Mouse (Mus musculus) spleen, adult 2 months (tissue): ENCODE measurements around the gene Gse1. TPM values are rescaled to one million over a fixed set of nuclear protein-coding genes. Genes with fewer than 3 reads are reported as not detected.

ENCODE experiments used
- DNase-seq, 2 experiments: peaks; one replicate each; pipeline versions ENCODE4 v3.0.0 to v3.0.0-alpha.2; 2012 to 2021; ENCODE audit warnings: low spot score in 2 of 2, low read depth in 1 of 2
- H3K27ac ChIP-seq: fragments of 200-500 bp; 2 replicates; pipeline ENCODE4 v1.5.1; 2012; ENCODE audit warnings: low read length, inconsistent platforms; ENCODE audit not compliant: insufficient read depth
- H3K27me3 ChIP-seq: fragments of 200-500 bp; 2 replicates; pipeline ENCODE4 v1.6.1; 2012; ENCODE audit warnings: mild to moderate bottlenecking, moderate library complexity, low read length, inconsistent platforms; ENCODE audit not compliant: control insufficient read depth, insufficient read depth
- H3K36me3 ChIP-seq: fragments of 200-500 bp; 2 replicates; pipeline ENCODE4 v1.6.1; 2012; ENCODE audit warnings: mild to moderate bottlenecking, low read length, inconsistent platforms; ENCODE audit not compliant: control insufficient read depth, insufficient read depth
- H3K4me1 ChIP-seq: fragments of 200-500 bp; 2 replicates; pipeline ENCODE4 v1.6.1; 2011; ENCODE audit warnings: inconsistent platforms; ENCODE audit not compliant: control insufficient read depth, insufficient read depth, insufficient read length
- H3K4me3 ChIP-seq: fragments of 200-500 bp; 2 replicates; pipeline ENCODE4 v1.5.1; 2011; ENCODE audit warnings: mild to moderate bottlenecking, inconsistent platforms; ENCODE audit not compliant: insufficient read depth, insufficient read length; ENCODE audit errors: extremely low read depth
- CTCF ChIP-seq: fragments of 200-500 bp; IDR thresholded peaks from 2 replicates; pipeline ENCODE4 v1.5.1; 2011; ENCODE audit warnings: mild to moderate bottlenecking, inconsistent platforms; ENCODE audit not compliant: insufficient read depth, insufficient read length, insufficient replicate concordance; ENCODE audit errors: extremely low read depth
- POLR2A ChIP-seq: fragments of 200-500 bp; IDR thresholded peaks from 2 replicates; pipeline ENCODE4 v1.6.1; 2011; ENCODE audit warnings: low read depth, low read length, inconsistent platforms
- WGBS: fragments of 180-500 bp; shearing (Covaris S2); methylation state at CpG from one replicate; pipeline ENCODE4 v1.1.7; 2018; 5-methylcytosine and 5-hydroxymethylcytosine counted together
- polyA plus RNA-seq: library from polyadenylated mRNA; depleted of rRNA; stranded (reverse); fragments of >200 nt; gene quantifications from 2 replicates; pipeline ENCODE4 v1.2.3, GENCODE M21; 2012

Gse1 gene
- polyA plus RNA-seq, 1 experiment, result 39.2 TPM

DNA sequence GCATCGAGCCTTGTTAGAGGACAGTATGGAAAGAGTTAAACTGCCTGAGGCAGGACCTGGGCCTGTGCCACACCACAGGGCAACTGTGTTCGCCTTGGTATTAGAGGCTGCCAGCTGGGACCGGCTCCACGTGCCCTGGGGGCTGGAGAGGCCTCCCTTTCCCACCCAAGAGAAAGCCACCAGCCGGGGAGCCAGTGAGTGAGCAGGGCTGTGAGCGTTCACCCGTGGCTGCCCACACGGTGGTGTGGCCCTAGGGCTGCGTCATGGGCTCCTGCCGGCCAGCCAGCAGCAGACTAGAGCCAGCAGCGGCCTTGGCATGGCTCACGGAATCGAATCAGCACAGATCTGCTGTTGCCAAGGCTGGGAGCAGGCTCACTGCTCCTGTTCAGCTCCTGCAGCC lies 42.2 kb downstream of the Gse1 start:
- 34% methylated on average over 13 of the region's 13 CpGs for WGBS
- Histone ChIP-seq H3K27ac (no peak overlapping the region), H3K27me3 (no peaks in the 10 kb centered on the region), H3K36me3 (no peaks in the 10 kb centered on the region), H3K4me1 (peaks cover 4% of the 10 kb centered on the region; the same call in 1 of the 2 replicates), H3K4me3 (no peak overlapping the region)
- no peak for TF ChIP-seq POLR2A
- TF ChIP-seq CTCF, result no peak
- no peak for DNase-seq

DNA sequence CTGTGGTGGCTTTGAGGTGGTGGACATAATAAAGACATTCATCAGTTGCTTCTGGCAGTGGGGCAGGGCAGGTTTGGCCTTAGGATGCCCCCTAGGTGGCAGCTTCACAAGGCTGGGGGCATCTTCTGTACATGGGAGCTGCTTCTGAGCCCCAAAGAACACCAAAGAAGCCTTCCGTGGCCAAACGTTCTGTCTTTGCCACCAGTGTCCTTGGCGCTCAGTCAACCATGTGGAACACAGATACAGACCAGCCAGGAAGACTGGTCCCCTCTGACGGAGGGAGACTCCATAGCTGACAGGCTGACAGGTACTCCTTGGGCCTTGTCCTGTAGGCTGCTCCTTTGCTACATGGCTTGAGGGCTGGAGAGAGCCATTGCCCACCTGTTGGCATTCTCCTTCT lies 45.2 kb downstream of the Gse1 start:
- H3K27me3 ChIP-seq, result no peaks in the 10 kb centered on the region
- WGBS, result 84% methylated on average over 4 of the region's 4 CpGs
- TF ChIP-seq POLR2A (no peak), CTCF (no peak)
- no peak overlapping the region for H3K27ac ChIP-seq
- H3K4me1 ChIP-seq, result peaks cover 16% of the 10 kb centered on the region; the same call in 1 of the 2 replicates
- no peak overlapping the region for H3K4me3 ChIP-seq
- no peaks in the 10 kb centered on the region for H3K36me3 ChIP-seq
- no peak for DNase-seq

DNA sequence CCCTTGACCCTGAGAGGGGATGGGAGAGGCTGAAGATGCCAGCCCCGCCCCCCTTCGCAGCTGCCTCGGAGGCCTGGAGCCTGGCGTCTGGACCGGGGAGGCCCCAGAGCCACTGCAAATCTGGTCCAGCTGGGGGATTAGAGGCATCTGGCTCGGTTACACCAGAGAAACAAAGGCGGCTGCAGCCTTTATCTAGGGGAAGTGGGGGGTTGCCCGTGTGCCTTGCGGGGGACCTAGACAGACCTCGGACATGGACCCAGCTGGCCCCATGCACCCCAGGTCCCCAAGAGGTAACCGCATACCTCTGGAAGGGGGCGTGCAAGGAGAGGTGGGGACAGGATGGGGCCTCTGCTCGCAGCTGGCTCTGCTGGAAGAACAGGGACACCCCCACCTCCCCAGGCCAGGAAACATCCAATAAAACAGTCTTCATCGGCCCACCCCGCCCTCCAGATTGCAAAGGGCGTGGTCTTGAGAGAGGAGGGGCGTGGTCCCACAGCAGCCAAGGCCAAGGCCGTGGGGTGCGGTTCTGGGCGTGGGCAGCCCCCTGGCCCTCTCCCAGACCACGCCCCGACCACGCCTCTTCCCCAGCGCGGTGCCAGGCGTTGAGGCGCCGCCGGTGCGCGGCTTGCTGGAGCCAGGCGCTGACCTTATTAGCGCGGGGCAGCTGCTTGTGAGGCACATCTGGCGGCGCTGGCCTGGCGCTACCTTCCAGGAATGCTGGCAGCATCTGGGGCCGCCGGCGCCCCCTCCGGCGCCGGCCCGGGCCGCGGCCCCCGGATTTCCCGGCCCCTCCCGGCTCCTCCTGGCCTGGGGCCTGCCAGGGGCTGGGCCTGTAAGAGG lies 48.0 kb downstream of the Gse1 start:
- H3K4me1 ChIP-seq, result peaks cover 13% of the 10 kb centered on the region; the same call in 1 of the 2 replicates
- 1% methylated on average over 49 of the region's 49 CpGs for WGBS
- H3K27me3 ChIP-seq, result no peaks in the 10 kb centered on the region
- peak overlapping the region; percentile 42; the same call in 1 of the 2 replicates for H3K4me3 ChIP-seq
- peak; percentile 37 to 72 for DNase-seq
- H3K27ac ChIP-seq, result no peak overlapping the region
- no peak for TF ChIP-seq POLR2A
- no peak for TF ChIP-seq CTCF
- no peaks in the 10 kb centered on the region for H3K36me3 ChIP-seq

DNA sequence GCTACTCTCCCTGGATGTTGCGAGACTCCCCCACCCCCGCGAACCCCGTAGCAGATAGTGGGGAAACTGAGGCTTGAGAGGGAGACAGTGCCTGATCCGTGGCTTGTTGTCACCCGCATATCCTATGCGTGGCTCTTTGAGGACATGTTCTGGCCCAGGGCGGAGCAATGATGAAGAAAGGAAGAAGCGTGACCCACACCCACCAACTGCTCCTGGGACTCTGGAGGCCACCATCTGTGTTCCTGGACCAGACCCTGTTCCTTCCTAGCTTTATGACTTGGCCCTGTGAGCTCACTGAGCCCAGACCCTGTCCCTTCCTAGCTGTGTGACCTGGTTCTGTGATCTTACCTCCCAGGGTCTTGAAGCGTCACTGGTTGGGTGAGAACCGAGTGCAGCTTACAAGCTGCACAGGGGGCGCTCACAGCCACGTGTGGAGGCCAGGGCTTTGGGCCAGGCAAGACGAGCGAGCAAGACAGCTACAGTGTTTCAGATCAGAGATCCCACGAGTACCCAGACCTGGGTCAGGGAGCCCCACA lies 48.7 kb downstream of the Gse1 start:
- Histone ChIP-seq H3K27ac (no peak overlapping the region), H3K4me3 (peak overlapping the region; percentile 42; the same call in 1 of the 2 replicates), H3K36me3 (no peaks in the 10 kb centered on the region), H3K4me1 (peaks cover 13% of the 10 kb centered on the region; the same call in 1 of the 2 replicates), H3K27me3 (no peaks in the 10 kb centered on the region)
- TF ChIP-seq CTCF (no peak), POLR2A (no peak)
- WGBS, result 7% methylated on average over 16 of the region's 16 CpGs
- no peak for DNase-seq

DNA sequence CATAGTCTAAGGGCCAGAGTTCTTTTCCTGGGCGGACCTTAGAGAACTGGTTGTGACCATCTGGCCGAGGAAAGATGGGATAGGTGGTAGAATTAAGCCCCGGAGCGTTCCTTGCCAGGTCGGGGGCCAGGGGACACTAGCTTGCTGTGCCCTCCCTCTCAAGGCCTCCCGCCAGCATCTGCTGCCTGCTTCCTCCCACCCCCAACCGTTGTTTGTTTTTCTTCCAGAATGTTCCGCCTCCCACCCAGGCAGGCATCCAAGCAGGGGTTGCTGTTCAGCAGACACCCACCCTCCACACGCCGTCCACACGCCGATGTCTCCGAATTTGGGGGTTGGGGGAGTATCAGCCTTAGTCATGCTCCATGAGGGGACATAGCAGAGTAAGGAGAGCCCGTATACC lies 49.8 kb downstream of the Gse1 start:
- H3K36me3 ChIP-seq, result no peaks in the 10 kb centered on the region
- WGBS, result 77% methylated on average over 14 of the region's 14 CpGs
- no peaks in the 10 kb centered on the region for H3K27me3 ChIP-seq
- no peak overlapping the region for H3K4me3 ChIP-seq
- H3K27ac ChIP-seq, result no peak overlapping the region
- no peak for DNase-seq
- peaks cover 13% of the 10 kb centered on the region; the same call in 1 of the 2 replicates for H3K4me1 ChIP-seq
- no peak for TF ChIP-seq POLR2A
- no peak for TF ChIP-seq CTCF

DNA sequence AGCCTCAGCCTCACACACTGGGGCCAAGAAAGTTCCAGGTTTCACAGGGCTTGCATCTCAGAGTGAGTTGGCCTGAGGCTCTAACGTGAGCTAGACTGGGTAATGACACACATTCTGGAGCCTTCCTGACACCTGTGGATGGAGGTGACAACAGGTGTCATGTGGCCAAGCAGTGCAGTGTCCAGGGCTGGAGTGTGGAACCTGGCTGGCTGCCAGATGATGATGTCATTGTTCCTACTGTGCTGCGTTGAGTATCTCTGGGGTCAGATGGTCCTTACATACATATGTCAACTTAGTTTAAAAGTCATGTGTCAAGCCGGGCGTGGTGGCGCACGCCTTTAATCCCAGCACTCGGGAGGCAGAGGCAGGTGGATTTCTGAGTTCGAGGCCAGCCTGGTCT lies 51.2 kb downstream of the Gse1 start:
- H3K4me3 ChIP-seq, result no peak overlapping the region
- H3K27me3 ChIP-seq, result no peaks in the 10 kb centered on the region
- no peak for DNase-seq
- no peak overlapping the region for H3K27ac ChIP-seq
- WGBS, result 86% methylated on average over 8 of the region's 8 CpGs
- TF ChIP-seq CTCF (no peak), POLR2A (no peak)
- H3K4me1 ChIP-seq, result peaks cover 13% of the 10 kb centered on the region; the same call in 1 of the 2 replicates
- no peaks in the 10 kb centered on the region for H3K36me3 ChIP-seq
